Mouse (Mus musculus): ENCODE results near the gene Ascl4. TPM values are rescaled to one million over a fixed set of nuclear protein-coding genes. Genes with fewer than 3 reads are reported as not detected.

The Ascl4 gene
- polyA plus RNA-seq, 1 experiment from 2014 or later: 0.21 TPM

DNA sequence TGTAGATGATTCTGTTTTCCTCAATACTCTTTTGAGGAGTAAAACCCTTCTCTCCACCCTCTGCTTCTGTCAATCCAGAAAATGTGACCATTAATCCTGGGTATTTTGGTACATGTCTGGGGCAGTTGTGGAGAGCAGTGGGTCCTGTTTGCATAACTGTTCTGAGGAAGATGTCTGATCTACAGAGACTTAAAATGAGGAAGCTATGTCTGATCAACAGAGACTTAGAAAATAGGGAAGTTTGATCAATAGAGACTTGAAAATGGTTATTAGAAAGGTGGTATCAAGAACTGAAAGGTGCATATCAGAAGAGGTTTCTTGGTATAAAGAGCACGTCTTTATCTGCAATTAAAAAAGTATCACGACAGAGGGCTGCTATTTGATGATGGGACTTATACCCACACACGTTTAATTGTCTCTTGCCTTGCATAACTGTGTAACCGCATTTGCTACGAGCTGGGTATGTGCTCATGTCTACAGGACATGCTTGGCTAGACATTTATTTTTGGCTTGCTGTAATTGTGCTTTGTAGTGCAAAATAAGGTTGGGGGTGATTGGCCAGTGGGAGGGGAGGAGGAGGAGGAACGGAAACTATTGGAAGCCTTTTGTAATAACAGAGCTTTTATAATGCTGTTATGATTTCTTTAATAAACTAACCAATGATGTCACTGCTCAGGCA, 24.4 kb downstream of the Ascl4 start:
- no peak overlapping the region for H3K4me2 ChIP-seq (ENCODE audit: low read length)
- H3K4me1 ChIP-seq (ENCODE audit: control insufficient read depth, insufficient read depth, low read depth, low read length): peaks cover 4% of the 10 kb centered on the region
- peaks cover 31% of the 10 kb centered on the region; the same call in 1 of the 2 replicates for H3K36me3 ChIP-seq (ENCODE audit: control insufficient read depth, insufficient read depth, low read length)
- no peaks in the 10 kb centered on the region for H3K9me3 ChIP-seq (ENCODE audit: control insufficient read depth, low read length)
- ATAC-seq: no peak
- WGBS: 87% methylated on average over 6 of the region's 6 CpGs
- H3K4me3 ChIP-seq (ENCODE audit: low read length): no peak overlapping the region
- H3K9ac ChIP-seq (ENCODE audit: low read depth, low read length): no peak overlapping the region
- H3K27me3 ChIP-seq (replicated peaks; ENCODE audit: control insufficient read depth, insufficient read depth, low read length): no peaks in the 10 kb centered on the region
- no peak overlapping the region for H3K27ac ChIP-seq (ENCODE audit: low read depth, low read length)

DNA sequence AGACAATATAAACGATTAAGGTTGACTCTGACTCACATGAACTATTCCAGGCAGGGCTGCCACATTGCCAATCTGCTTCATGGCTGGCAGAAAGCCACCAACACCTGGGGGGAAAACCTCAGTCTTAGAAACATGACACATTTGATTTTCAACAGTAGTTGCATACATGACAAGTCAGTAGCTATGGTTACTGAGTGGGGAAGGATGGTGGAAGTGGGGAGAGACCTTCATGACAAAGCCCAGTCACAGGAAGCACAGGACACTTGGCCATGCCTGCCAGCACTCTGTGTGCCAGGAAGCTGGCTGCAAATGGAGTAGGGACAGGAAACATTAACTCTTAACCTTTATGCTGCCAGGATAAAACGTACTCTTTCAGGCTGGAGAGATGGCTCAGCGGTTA, 25.9 kb downstream of the Ascl4 start:
- H3K36me3 ChIP-seq (ENCODE audit: control insufficient read depth, insufficient read depth, low read length): peaks cover 29% of the 10 kb centered on the region; the same call in 1 of the 2 replicates

DNA sequence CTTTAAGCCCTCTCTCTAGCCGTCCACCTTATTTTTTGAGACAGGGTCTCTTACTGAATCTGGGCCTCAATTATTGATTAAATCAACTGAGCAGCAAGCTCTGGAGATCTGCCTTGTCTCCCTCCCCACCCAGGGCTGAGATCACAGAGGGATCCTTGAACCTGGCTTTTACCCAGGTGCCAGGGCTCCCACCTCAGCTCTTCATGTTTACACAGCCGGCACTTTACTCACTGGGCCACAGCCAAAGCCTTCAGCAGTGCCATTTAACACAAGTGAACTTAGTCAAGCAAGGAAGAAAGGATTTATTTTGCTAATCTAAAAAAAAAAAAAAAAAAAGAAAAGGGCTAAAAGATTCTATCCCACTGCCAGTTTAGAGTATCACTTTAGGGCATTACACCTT, 26.9 kb downstream of the Ascl4 start:
- no peak overlapping the region for H3K9ac ChIP-seq (ENCODE audit: low read depth, low read length)
- H3K9me3 ChIP-seq (ENCODE audit: control insufficient read depth, low read length): no peaks in the 10 kb centered on the region
- H3K27me3 ChIP-seq (replicated peaks; ENCODE audit: control insufficient read depth, insufficient read depth, low read length): no peaks in the 10 kb centered on the region
- no peak overlapping the region for H3K4me2 ChIP-seq (ENCODE audit: low read length)
- H3K4me3 ChIP-seq (ENCODE audit: low read length): no peak overlapping the region
- 88% methylated on average over 2 of the region's 2 CpGs for WGBS
- no peak for ATAC-seq
- no peak overlapping the region for H3K27ac ChIP-seq (ENCODE audit: low read depth, low read length)
- peaks cover 4% of the 10 kb centered on the region for H3K4me1 ChIP-seq (ENCODE audit: control insufficient read depth, insufficient read depth, low read depth, low read length)
- H3K36me3 ChIP-seq (ENCODE audit: control insufficient read depth, insufficient read depth, low read length): peaks cover 24% of the 10 kb centered on the region; the same call in 1 of the 2 replicates

More for the DNA sequence above, 25.9 kb downstream of the Ascl4 start:
- H3K27me3 ChIP-seq (replicated peaks; ENCODE audit: control insufficient read depth, insufficient read depth, low read length): no peaks in the 10 kb centered on the region
- no peak overlapping the region for H3K27ac ChIP-seq (ENCODE audit: low read depth, low read length)
- H3K9ac ChIP-seq (ENCODE audit: low read depth, low read length): no peak overlapping the region
- no peak overlapping the region for H3K4me3 ChIP-seq (ENCODE audit: low read length)
- no peak overlapping the region for H3K4me2 ChIP-seq (ENCODE audit: low read length)
- H3K4me1 ChIP-seq (ENCODE audit: control insufficient read depth, insufficient read depth, low read depth, low read length): peaks cover 4% of the 10 kb centered on the region
- no peak for ATAC-seq
- no peaks in the 10 kb centered on the region for H3K9me3 ChIP-seq (ENCODE audit: control insufficient read depth, low read length)
- 77% methylated on average over 3 of the region's 3 CpGs for WGBS

DNA sequence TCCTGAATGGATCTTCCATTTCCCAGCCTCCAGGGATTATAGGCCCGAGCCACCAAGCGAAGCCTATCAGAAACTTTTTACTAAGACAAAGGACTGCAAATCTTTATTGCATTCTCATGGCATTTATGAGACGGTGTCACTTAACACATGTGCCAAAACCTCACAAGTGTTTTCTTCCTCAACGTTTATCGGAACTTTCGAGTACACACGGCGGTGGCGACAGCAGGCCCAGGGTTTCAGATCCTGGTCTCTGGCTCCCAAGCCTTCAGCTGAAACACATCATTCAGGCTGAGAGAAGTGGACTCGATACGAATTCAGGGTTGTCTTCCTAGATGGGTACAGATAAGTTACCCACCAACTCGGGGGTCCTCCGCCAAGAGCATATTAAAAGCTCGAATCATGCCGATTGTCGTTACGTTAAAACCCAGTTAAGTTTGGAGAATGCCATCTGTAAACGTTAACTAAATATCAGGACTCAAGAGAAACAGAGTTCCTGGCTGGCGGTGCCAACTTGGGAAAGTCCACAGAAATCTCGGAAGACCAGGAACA, 29.5 kb downstream of the Ascl4 start:
- Histone ChIP-seq H3K36me3 (ENCODE audit: control insufficient read depth, insufficient read depth, low read length) (peaks cover 12% of the 10 kb centered on the region; the same call in 1 of the 2 replicates), H3K9ac (ENCODE audit: low read depth, low read length) (peak overlapping the region; percentile 93), H3K4me1 (ENCODE audit: control insufficient read depth, insufficient read depth, low read depth, low read length) (peaks cover 4% of the 10 kb centered on the region), H3K4me2 (ENCODE audit: low read length) (peak overlapping the region; percentile 62), H3K9me3 (ENCODE audit: control insufficient read depth, low read length) (no peaks in the 10 kb centered on the region), H3K27me3 (replicated peaks; ENCODE audit: control insufficient read depth, insufficient read depth, low read length) (no peaks in the 10 kb centered on the region; the same call in 1 of the 2 replicates), H3K27ac (ENCODE audit: low read depth, low read length) (peak overlapping the region; percentile 79), H3K4me3 (ENCODE audit: low read length) (peak overlapping the region; percentile 97)
- ATAC-seq: 0 out of 2 replicates have a peak, but pooled peaks have one; percentile 6
- 8% methylated on average over 20 of the region's 20 CpGs for WGBS

DNA sequence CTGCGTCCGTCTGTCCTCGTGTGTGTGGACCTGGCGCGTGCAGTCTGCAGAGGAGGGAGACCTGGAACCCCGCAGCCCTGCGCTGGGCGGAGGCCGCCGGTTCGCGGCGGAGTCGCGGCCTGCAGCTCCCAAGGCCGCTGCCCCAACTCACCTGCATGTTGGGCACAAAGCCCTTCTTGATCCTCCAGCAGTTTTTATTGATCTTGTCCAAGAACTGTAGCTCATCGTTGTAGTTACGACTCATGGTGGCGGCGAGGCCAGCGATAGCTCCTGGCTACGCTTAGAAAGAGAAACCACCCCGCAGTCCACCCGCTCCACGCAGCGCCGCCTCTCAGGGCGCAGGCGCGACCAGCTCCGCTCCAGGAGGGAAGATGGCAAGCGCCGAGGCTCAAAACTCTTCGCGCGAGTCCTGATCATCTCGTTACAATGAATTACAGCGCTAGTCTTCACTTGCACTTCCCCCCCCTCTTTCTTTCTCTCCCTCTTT, 30.0 kb downstream of the Ascl4 start, which contains the start of gene Rtcb:
TSS of gene Rtcb (minus strand) at position 360 of the 487 bp plus-strand sequence.
- H3K36me3 ChIP-seq (ENCODE audit: control insufficient read depth, insufficient read depth, low read length): peaks cover 12% of the 10 kb centered on the region; the same call in 1 of the 2 replicates
- no peaks in the 10 kb centered on the region; the same call in 1 of the 2 replicates for H3K27me3 ChIP-seq (replicated peaks; ENCODE audit: control insufficient read depth, insufficient read depth, low read length)
- H3K4me3 ChIP-seq (ENCODE audit: low read length): peak within 1 kb of the TSS; percentile 97
- H3K4me1 ChIP-seq (ENCODE audit: control insufficient read depth, insufficient read depth, low read depth, low read length): peaks cover 4% of the 10 kb centered on the region
- WGBS: under 1% methylated on average over 38 of the region's 38 CpGs
- H3K9me3 ChIP-seq (ENCODE audit: control insufficient read depth, low read length): no peaks in the 10 kb centered on the region
- peak; percentile 92 for ATAC-seq
- peak within 1 kb of the TSS; percentile 93 for H3K9ac ChIP-seq (ENCODE audit: low read depth, low read length)
- peak within 1 kb of the TSS; percentile 79 for H3K27ac ChIP-seq (ENCODE audit: low read depth, low read length)
- H3K4me2 ChIP-seq (ENCODE audit: low read length): peak within 1 kb of the TSS; percentile 62

DNA sequence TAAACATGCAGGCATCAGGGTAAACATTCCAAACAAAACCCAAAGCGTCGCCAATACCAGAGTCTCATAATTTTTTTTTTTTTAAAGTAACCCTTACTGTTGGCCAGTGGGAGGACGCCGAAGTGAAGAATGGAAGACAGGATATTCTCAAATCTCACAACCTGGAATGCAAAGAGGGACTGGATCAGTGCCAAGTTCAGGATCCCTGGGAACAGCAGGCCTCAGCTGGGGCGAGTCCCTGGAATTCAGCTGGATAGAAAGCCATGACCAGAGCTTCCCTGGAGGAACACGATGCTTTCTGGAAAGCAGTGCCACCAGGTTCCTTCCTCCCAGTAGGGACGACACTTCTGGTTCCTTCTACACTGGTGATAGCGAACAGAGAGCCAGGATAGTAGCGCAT, 35.4 kb downstream of the Ascl4 start:
- Histone ChIP-seq H3K27ac (ENCODE audit: low read depth, low read length) (no peak overlapping the region), H3K4me2 (ENCODE audit: low read length) (no peak overlapping the region), H3K9me3 (ENCODE audit: control insufficient read depth, low read length) (no peaks in the 10 kb centered on the region), H3K9ac (ENCODE audit: low read depth, low read length) (no peak overlapping the region), H3K4me1 (ENCODE audit: control insufficient read depth, insufficient read depth, low read depth, low read length) (no peaks in the 10 kb centered on the region), H3K36me3 (ENCODE audit: control insufficient read depth, insufficient read depth, low read length) (no peaks in the 10 kb centered on the region), H3K27me3 (replicated peaks; ENCODE audit: control insufficient read depth, insufficient read depth, low read length) (no peaks in the 10 kb centered on the region; the same call in 1 of the 2 replicates), H3K4me3 (ENCODE audit: low read length) (no peak overlapping the region)
- 75% methylated on average over 9 of the region's 9 CpGs for WGBS
- no peak for ATAC-seq

DNA sequence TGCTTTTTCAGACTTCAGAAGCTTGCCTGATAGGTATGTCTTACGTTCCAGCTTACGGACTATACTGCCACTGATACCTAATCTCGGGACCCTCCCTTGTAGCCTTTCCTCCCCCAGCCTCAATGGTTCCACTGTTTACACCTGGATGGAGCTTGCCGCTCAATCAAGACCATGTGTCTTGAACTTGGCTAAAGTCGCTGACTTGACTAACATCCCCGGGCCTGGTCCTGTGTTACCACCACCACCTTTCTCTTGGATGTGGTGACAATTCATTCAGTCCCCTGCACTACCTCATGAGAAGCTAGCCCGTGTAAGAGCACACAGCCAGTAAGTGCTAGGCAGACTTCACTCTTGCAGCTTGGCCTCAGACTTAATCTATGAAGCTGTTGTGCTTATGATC, 36.8 kb downstream of the Ascl4 start:
- Histone ChIP-seq H3K4me3 (ENCODE audit: low read length) (no peak overlapping the region), H3K9me3 (ENCODE audit: control insufficient read depth, low read length) (no peaks in the 10 kb centered on the region)
- 92% methylated on average over 7 of the region's 7 CpGs for WGBS

DNA sequence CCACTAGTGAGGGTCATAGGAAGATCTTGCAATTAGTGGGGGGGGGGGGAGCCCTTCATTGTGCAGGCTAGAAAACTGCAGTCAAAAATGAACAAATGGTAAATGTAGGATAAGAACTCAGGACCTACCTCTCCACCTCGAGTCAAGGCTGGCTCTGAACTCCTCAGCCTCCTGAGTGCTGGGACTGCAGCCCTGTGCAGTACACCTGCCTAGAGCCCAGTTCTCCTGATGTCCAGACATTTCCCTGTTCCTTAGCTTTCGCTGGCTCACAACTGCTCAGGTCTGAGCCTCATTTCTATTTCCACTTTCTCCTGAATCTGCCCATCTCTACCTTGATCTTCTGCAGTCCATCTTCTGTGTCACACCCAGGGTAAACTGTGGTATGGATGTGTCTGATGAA, 39.0 kb downstream of the Ascl4 start:
- Histone ChIP-seq H3K4me1 (ENCODE audit: control insufficient read depth, insufficient read depth, low read depth, low read length) (no peaks in the 10 kb centered on the region), H3K4me3 (ENCODE audit: low read length) (no peak overlapping the region), H3K27ac (ENCODE audit: low read depth, low read length) (no peak overlapping the region), H3K36me3 (ENCODE audit: control insufficient read depth, insufficient read depth, low read length) (no peaks in the 10 kb centered on the region), H3K27me3 (replicated peaks; ENCODE audit: control insufficient read depth, insufficient read depth, low read length) (no peaks in the 10 kb centered on the region), H3K4me2 (ENCODE audit: low read length) (no peak overlapping the region), H3K9ac (ENCODE audit: low read depth, low read length) (no peak overlapping the region), H3K9me3 (ENCODE audit: control insufficient read depth, low read length) (no peaks in the 10 kb centered on the region)
- no peak for ATAC-seq
- 67% methylated on average over 2 of the region's 2 CpGs for WGBS

More for the DNA sequence above, 36.8 kb downstream of the Ascl4 start:
- Histone ChIP-seq H3K4me1 (ENCODE audit: control insufficient read depth, insufficient read depth, low read depth, low read length) (no peaks in the 10 kb centered on the region), H3K27ac (ENCODE audit: low read depth, low read length) (no peak overlapping the region), H3K9ac (ENCODE audit: low read depth, low read length) (no peak overlapping the region), H3K27me3 (replicated peaks; ENCODE audit: control insufficient read depth, insufficient read depth, low read length) (no peaks in the 10 kb centered on the region; the same call in 1 of the 2 replicates), H3K36me3 (ENCODE audit: control insufficient read depth, insufficient read depth, low read length) (no peaks in the 10 kb centered on the region), H3K4me2 (ENCODE audit: low read length) (no peak overlapping the region)
- ATAC-seq: no peak

DNA sequence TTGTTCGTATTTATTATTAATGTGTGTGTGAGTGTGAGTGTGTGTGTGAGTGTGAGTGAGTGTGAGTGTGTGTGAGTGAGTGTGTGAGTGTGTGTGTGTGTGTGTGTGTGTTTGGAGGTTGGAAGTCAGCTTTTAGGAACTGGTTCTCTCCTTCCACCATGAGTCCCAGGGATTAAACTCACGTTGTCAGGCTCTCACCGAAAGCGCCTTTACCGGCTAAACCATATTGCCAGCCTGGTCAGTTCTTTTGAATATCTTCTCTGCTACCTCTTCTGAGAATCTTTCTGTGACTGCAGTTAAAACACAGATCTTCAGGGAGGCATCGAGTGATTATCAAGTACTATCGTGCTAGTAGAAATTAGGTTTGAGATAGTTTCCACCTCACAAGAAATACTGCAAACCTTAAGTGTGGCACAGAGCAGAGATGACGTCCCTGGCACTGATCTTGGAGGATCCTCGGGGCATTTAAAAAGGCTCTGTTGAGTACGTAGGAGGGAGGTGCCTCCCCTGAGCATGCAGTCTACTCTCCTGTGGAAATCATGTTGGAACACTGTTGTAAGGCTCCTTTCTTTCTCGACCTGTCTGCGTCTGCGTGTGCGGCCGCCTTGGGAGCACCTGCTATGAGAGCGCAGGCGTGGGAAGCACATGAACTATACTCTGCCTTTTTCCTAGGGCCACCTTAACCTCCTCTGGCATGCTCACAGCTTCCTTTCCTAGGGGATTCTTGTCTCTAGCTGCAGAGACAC, 40.1 kb downstream of the Ascl4 start:
- H3K9ac ChIP-seq (ENCODE audit: low read depth, low read length): no peak overlapping the region
- H3K4me1 ChIP-seq (ENCODE audit: control insufficient read depth, insufficient read depth, low read depth, low read length): no peaks in the 10 kb centered on the region
- no peaks in the 10 kb centered on the region for H3K27me3 ChIP-seq (replicated peaks; ENCODE audit: control insufficient read depth, insufficient read depth, low read length)
- H3K9me3 ChIP-seq (ENCODE audit: control insufficient read depth, low read length): no peaks in the 10 kb centered on the region
- H3K36me3 ChIP-seq (ENCODE audit: control insufficient read depth, insufficient read depth, low read length): no peaks in the 10 kb centered on the region
- 65% methylated on average over 17 of the region's 17 CpGs for WGBS
- H3K4me3 ChIP-seq (ENCODE audit: low read length): no peak overlapping the region
- peak; percentile 64 for ATAC-seq
- H3K4me2 ChIP-seq (ENCODE audit: low read length): no peak overlapping the region
- no peak overlapping the region for H3K27ac ChIP-seq (ENCODE audit: low read depth, low read length)

All from hindbrain, embryonic 16.5 days (tissue).